Mouse (Mus musculus) layer of hippocampus, adult 9-11 months (tissue): ENCODE measurements around the gene Orc2.
A peak's percentile ranks its signal among the peaks of the same experiment; 100 is the strongest.

Experiments used
- DNase-seq: peaks from one replicate; pipeline ENCODE4 v3.0.0; 2022

The Orc2 gene

GRCm38 (mm10) chr1:58504577-58505254, at the start of gene Orc2:
Orc2 (minus strand) TSS chr1:58505109.
- peak; percentile 95 for DNase-seq

- DNase-seq: no peak
These were observed 36.5 kb upstream of the Orc2 start for GRCm38 (mm10) chr1:58541386-58541785.

- no peak for DNase-seq
These were observed 2.3 kb upstream of the Orc2 start for GRCm38 (mm10) chr1:58507249-58507648.

GRCm38 (mm10) chr1:58503793-58504370, 1.0 kb downstream of the Orc2 start:
- no peak for DNase-seq

- DNase-seq: no peak
These were observed 1.8 kb downstream of the Orc2 start for GRCm38 (mm10) chr1:58503134-58503533.

- DNase-seq: no peak
These were observed 6.2 kb downstream of the Orc2 start for GRCm38 (mm10) chr1:58498758-58499157.

- no peak for DNase-seq
These were observed 7.2 kb downstream of the Orc2 start for GRCm38 (mm10) chr1:58497678-58498077.

GRCm38 (mm10) chr1:58495603-58496002, 9.3 kb downstream of the Orc2 start:
- DNase-seq: no peak

- DNase-seq: no peak
These were observed 22.3 kb downstream of the Orc2 start for GRCm38 (mm10) chr1:58482647-58483046.

- no peak for DNase-seq
These were observed 29.2 kb downstream of the Orc2 start for GRCm38 (mm10) chr1:58475662-58476061.

- DNase-seq: no peak
These were observed 39.3 kb downstream of the Orc2 start for GRCm38 (mm10) chr1:58465561-58465960.

- DNase-seq: no peak
These were observed 39.9 kb downstream of the Orc2 start for GRCm38 (mm10) chr1:58465042-58465441.

GRCm38 (mm10) chr1:58463935-58464334, 41.0 kb downstream of the Orc2 start:
- DNase-seq: no peak

- no peak for DNase-seq
These were observed 44.3 kb downstream of the Orc2 start for GRCm38 (mm10) chr1:58460566-58460965.

GRCm38 (mm10) chr1:58458867-58459266, 46.0 kb downstream of the Orc2 start:
- DNase-seq: no peak

- no peak for DNase-seq
These were observed 46.7 kb downstream of the Orc2 start for GRCm38 (mm10) chr1:58458175-58458574.

- no peak for DNase-seq
These were observed 50.6 kb downstream of the Orc2 start for GRCm38 (mm10) chr1:58454316-58454715.

- no peak for DNase-seq
These were observed 56.5 kb downstream of the Orc2 start for GRCm38 (mm10) chr1:58448396-58448795.

- no peak for DNase-seq
These were observed 57.1 kb downstream of the Orc2 start for GRCm38 (mm10) chr1:58447766-58448165.

- no peak for DNase-seq
These were observed 59.0 kb downstream of the Orc2 start for GRCm38 (mm10) chr1:58445861-58446260.

GRCm38 (mm10) chr1:58445143-58445722, 59.7 kb downstream of the Orc2 start, which contains the start of the genes Nif3l1 and Ppil3:
Nif3l1 (plus strand) TSS chr1:58445151.
Ppil3 (minus strand) TSS chr1:58445486.
- peak; percentile 95 for DNase-seq

- DNase-seq: no peak
These were observed 60.2 kb downstream of the Orc2 start for GRCm38 (mm10) chr1:58444691-58445090.

- DNase-seq: no peak
These were observed 80.4 kb downstream of the Orc2 start for GRCm38 (mm10) chr1:58424551-58424950.
